Mouse (Mus musculus): ENCODE measurements around the gene Tcf7l1.
A peak's percentile ranks its signal among the peaks of the same experiment; 100 is the strongest.

The Tcf7l1 gene

GRCm38 (mm10) chr6:72626391-72626790 lies 162.7 kb downstream of the Tcf7l1 start:
- DNase-seq (ENCODE audit: low read depth, low spot score), result no peak

DNA sequence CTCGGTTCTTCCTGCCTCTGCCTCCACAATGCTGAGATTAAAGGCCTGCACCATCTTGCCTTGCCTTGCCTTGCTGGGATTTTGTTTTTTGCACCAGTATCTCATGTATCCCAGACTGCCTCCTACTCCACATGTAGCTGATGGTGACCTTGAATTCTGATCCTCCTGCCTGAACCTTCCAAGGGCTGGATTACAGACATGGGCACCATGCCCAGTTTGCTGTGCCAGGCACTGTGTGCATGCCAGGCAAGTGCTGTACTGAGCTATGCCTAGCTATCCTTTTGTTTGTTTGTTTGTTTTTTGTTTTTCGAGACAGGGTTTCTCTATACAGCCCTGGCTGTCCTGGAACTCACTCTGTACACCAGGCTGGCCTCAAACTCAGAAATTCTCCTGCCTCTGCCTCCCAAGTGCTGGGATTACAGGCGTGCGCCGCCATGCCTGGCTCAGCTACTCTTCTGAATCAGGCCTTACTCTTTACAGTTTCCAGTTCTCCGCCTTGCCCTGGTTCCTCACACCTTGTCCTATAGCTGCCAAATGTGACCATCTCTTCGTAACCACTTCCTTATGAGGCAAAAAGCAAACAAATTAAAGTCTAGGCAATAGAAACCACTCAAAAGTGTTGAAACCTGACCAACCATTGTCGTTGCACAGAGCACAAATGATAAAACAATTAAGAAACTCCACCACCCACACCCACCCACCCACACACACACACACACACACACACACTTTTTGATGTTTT lies 165.2 kb downstream of the Tcf7l1 start:
- no peak for DNase-seq (ENCODE audit: low read depth, low spot score)

DNA sequence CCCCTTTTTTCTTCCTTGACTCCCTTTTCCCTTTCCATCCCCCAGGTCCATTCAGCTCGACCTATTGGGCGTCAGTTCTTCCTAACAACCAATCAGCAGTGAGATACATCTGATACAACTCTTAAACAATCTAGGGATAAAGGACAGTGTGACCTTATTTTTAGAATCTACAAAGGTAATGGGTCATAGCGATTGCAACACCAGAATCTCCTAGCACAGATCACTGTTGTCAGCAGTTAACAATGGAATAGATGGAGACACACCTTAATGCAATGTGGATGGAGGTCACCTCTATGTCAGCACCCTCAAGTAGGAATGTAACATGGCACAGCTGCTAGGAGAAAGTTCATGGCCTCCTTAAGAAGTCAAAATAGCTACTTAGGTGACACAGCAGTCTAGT lies 166.1 kb downstream of the Tcf7l1 start:
- no peak for DNase-seq (ENCODE audit: low read depth, low spot score)

GRCm38 (mm10) chr6:72620920-72621319 lies 168.1 kb downstream of the Tcf7l1 start:
- DNase-seq (ENCODE audit: low read depth, low spot score), result no peak

- no peak for DNase-seq (ENCODE audit: low read depth, low spot score)
These were observed 169.1 kb downstream of the Tcf7l1 start for GRCm38 (mm10) chr6:72619734-72620532.

- peak; percentile 96 for DNase-seq (ENCODE audit: low read depth, low spot score)
These were observed 172.3 kb downstream of the Tcf7l1 start, which contains the start of gene Tgoln1 for GRCm38 (mm10) chr6:72616643-72617288. Gene Tgoln1 (minus strand): TSS chr6:72617000.

GRCm38 (mm10) chr6:72615561-72616375 lies 173.3 kb downstream of the Tcf7l1 start:
- DNase-seq (ENCODE audit: low read depth, low spot score), result no peak

GRCm38 (mm10) chr6:72615151-72615550 lies 173.9 kb downstream of the Tcf7l1 start:
- no peak for DNase-seq (ENCODE audit: low read depth, low spot score)

DNA sequence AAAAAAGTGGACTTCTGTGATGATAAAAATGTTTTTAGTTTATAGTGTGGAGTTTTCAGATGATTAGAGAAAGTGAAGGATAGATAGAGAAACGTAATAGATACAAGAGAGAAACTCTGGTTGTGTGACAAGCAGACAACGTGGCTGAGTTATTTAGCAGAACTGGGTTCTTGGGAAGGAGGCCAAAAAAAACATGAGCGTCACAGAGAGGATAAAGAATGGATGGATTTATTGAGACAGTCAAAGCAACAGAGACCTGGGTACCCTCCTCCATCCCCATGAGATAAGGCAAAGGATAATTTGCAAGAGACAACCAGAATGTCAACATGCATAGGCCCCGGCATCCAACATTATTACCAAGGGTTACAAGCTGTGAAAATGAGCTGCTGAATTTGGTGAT lies 178.8 kb downstream of the Tcf7l1 start:
- DNase-seq (ENCODE audit: low read depth, low spot score), result no peak

GRCm38 (mm10) chr6:72608662-72609184 lies 180.3 kb downstream of the Tcf7l1 start:
- no peak for DNase-seq (ENCODE audit: low read depth, low spot score)

DNA sequence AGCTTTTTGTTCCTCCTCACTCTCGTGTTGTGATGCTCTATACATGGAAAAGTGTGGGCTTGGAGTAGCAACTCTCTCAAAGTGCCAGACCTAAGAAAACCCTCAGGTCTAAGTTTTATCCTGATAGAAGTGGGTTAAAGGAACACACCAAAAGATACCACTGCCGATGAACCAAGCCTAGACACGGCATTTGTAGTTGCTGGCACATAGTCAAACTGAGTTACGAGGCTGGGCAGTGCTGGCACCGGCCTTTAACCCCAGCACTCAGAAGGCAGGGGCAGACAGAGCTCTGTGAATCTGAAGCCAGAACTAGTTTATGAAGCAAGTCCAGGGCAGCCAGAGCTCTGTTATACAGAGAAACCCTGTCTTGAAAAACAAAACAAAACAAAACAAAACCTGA lies 181.4 kb downstream of the Tcf7l1 start:
- DNase-seq (ENCODE audit: low read depth, low spot score), result no peak

GRCm38 (mm10) chr6:72607060-72607459 lies 182.0 kb downstream of the Tcf7l1 start:
- no peak for DNase-seq (ENCODE audit: low read depth, low spot score)

- no peak for DNase-seq (ENCODE audit: low read depth, low spot score)
These were observed 185.0 kb downstream of the Tcf7l1 start for GRCm38 (mm10) chr6:72604066-72604465.

GRCm38 (mm10) chr6:72601732-72602131 lies 187.3 kb downstream of the Tcf7l1 start:
- DNase-seq (ENCODE audit: low read depth, low spot score), result peak; percentile 75

- DNase-seq (ENCODE audit: low read depth, low spot score), result no peak
These were observed 188.3 kb downstream of the Tcf7l1 start for GRCm38 (mm10) chr6:72600771-72601170.

DNA sequence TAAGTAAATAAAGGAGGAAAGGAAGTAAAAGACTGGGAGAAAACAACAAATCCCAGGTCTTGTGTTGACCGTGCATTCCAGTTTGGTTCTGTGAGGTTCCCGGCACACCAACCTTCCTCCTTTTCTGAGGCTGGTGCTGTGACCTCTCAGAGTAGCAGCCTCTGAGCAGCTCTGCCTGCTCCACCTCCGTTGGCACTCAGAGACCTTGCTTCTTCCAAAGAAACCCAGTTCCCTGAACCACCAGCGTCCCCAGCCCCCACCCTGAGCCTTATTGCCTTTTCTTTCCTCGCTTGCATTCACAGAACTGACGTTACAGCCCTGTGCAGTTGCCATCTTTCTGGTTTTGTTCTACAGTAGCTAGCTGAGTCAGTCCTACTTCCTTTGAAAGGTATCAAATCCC lies 188.8 kb downstream of the Tcf7l1 start:
- no peak for DNase-seq (ENCODE audit: low read depth, low spot score)

DNA sequence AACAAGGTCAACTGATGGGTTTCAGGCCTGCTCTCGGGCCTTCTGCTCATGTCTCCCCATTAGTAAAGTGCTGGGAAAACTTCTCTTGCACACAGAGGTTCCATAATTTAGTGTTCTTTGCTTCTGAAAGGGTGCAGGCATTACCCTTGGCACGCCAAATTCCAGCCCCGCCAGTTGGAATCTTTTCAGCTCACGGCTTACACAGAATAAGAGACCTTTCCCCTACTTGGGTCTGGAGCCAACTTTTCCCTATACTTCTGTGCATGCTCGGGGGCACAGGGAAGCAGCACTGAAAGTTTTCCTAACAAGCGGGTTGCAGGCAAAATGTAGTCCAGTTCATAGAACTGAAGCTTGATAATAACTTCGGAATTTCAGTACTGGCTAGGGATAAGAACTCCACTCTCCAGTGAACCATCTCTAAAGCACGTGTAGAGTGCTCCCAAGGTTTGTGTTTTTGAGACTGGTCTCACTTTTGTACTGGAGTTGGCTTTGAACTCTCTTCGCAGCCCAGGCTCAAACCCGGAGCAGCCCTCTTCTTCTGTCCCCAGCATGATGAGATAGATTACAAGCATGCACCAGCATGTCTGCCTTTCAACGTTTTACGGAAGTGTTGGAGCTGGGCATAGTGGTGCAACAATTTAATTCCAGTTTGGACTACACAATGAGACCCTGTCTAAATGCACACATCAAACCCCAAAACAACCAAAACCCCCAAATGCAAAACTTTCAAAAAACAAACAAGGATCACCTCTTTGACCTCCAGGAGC lies 190.1 kb downstream of the Tcf7l1 start:
- no peak for DNase-seq (ENCODE audit: low read depth, low spot score)

DNA sequence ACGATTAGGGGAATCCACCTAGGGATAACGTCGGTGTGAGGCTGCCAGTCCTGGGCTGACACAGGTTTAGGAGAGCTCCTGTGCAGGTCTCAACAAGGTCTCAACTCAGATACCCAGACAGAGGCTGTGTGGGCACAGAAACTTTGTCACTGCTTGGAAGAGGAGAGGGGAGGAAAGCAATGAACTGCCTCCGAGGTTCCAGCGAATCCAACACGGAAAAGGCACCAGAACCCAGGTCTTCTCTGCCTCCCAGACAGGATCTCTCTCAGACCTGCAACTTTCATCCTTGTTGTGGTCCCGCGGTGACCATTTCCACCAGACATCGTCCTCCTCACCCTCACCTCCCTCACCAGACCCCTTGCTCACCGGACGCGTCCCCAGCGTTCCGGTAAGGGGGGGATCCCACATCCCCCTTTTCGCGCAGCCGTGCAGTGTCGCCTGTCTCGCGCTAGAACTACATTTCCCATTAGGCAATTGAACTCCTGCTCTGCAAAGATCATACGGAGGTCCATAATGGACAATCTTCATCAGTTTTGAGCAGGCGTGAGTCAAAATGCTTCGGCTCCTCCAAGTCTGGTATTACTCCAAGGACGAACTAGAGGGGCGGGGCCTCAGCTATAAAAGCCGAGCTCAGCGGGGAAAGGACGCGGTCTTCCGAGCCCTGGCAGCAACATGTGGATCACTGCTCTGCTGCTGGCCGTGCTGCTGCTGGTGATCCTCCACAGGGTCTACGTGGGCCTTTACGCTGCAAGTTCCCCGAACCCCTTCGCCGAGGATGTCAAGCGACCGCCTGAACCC lies 190.9 kb downstream of the Tcf7l1 start, which contains the start of the genes Elmod3 and Retsat:
Gene Elmod3 (minus strand): TSS at position 458 of the 798 bp plus-strand sequence.
Gene Retsat (plus strand): TSS at position 520 of the 798 bp plus-strand sequence.
- DNase-seq (ENCODE audit: low read depth, low spot score), result peak; percentile 95

GRCm38 (mm10) chr6:72597083-72597874 lies 191.8 kb downstream of the Tcf7l1 start:
- DNase-seq (ENCODE audit: low read depth, low spot score), result no peak

All from mesoderm, embryonic 11.5 days (tissue).